Mouse (Mus musculus) hindbrain, embryonic 13.5 days (tissue): ENCODE data around the gene Sdk1. TPM values are rescaled to one million over a fixed set of nuclear protein-coding genes. Genes with fewer than 3 reads are reported as not detected.

Experiments used
- polyA plus RNA-seq: library from polyadenylated mRNA; unstranded; fragments of >200 nt; fragmentation: Nextera tagmentation; extraction: Ambion mirVana; gene quantifications from 2 replicates; pipeline ENCODE4 v1.2.1, GENCODE M21; 2015

The Sdk1 gene
- polyA plus RNA-seq, 1 experiment from 2014 or later = 1.8 TPM

Other genes starting within 250 kb of the Sdk1 start
- 0.10 and 0.17 TPM in 2 replicates for gene Card11, start 240.9 kb upstream of the Sdk1 start, polyA plus RNA-seq